Mouse (Mus musculus): ENCODE measurements at regions not wholly inside any gene's neighbourhood (a gene's known extent, or its start where the extent isn't known, plus 50 kb on each side); places are given as distances from the start of the nearest gene placed in this dataset.

- DNase-seq (ENCODE audit: low spot score in 2 of 2) = peak; percentile 62 to 70
Measured at GRCm38 (mm10) chr1:34738386-34739067, 104.3 kb downstream of the Fam168b start.

DNA sequence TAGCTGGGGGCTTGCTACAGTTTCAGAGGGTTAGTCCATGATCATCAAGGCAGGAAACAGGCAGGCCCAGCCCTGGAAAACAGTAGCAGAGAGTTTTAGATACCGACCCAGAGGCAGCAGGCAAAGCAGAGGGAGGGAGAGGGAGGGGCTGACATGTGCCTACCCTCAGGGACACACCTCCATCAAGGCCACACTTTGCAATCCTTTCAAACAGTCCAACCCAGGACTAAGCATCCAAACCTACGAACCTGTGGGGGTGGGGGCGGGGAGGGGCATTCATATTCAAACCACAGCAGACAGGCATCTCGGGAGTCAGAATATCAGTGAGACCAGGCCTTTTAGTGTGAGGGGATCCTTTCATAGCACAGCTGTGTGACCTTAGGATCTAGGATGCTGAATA lies 103.2 kb downstream of the Fam168b start:
- DNase-seq (ENCODE audit: low spot score in 2 of 2) = no peak

DNA sequence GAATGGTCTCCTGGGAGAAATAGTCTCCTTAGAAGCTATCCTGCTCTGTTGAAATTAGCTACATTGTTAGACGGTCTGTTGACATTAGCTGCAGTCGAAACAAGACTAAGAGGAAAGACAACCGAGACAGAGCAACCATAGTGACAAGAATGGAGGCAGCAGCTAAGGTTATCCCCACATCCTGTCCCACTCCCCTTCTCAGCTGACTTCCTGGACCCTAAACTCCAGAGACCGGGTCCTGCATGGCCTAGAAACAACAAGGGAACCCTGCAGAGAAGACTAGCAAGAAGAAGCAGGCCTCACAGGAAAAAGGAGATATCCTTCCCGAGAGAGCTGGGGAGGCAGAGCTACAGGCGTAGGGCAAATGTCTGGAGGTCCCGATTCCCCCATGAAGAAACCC lies 102.0 kb downstream of the Fam168b start:
- DNase-seq (ENCODE audit: low spot score in 2 of 2) = no peak

DNA sequence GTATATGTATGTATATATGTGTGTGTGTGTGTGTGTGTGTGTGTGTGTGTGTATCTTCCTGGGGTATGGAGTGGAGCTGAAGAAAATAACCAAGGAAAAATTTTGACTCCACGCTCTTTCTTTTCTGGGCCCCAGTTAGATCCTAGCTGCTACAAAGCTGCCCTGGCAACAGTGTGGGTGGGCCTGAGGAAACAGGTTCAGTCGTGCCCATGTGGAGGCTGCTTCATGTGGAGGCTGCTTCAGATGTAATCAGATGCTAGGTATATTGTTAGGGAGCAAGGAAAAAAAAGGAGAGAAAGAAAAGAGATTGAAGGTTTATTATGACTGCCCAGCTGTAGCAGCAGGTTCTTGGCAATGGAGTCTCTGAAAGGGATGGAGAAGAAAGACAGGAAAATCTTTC lies 100.6 kb downstream of the Fam168b start:
- DNase-seq (ENCODE audit: low spot score in 2 of 2) = no peak

- no peak for DNase-seq (ENCODE audit: low spot score in 2 of 2)
Measured at GRCm38 (mm10) chr1:34745881-34746280, 97.0 kb downstream of the Fam168b start.

GRCm38 (mm10) chr1:34749161-34750040 lies 93.5 kb downstream of the Fam168b start:
- no peak for DNase-seq (ENCODE audit: low spot score in 2 of 2)

GRCm38 (mm10) chr1:34750061-34751054 lies 92.5 kb downstream of the Fam168b start:
- no peak for DNase-seq (ENCODE audit: low spot score in 2 of 2)

DNA sequence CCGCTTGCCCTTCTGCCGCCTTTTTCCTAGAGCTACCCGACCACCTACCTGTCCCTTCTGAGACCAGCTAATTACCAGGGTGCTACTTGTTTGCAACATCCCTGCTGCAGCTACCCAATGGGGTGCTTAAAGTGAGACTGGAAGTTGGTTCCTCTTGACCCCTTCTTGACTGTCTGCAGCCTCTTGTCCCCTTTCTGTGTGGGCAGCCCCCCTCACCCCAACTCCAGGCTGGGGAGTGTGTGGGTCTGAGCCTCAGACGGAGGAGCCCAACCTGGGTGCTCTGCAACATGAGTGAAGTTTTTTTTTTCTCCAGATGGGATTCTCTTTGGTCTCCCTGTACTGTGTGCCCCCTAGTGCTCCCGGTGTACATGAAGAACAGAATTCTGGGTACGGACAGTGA lies 91.7 kb downstream of the Fam168b start:
- no peak for DNase-seq (ENCODE audit: low spot score in 2 of 2)

DNA sequence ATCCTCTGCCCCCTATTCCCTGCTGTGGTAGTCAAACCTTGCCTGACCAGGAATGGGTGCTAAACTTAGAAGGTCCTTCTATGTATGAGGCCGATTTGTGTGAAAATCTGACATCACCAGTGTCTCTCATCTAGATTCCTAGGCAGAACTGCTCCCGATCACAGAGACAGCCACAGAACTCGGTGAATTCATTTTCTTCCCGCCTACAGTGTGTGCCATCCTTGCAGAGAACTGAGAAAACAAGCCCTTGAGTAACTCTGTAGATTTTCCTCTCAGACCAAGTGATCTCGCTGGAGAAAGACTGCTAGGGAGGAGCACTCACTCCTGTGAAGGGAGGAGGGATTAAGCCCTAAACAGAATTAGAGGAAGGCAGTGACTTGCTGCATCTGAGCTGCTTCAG lies 89.3 kb downstream of the Fam168b start:
- DNase-seq (ENCODE audit: low spot score in 2 of 2) = peak in 1 of 2 experiments; percentile 40

DNA sequence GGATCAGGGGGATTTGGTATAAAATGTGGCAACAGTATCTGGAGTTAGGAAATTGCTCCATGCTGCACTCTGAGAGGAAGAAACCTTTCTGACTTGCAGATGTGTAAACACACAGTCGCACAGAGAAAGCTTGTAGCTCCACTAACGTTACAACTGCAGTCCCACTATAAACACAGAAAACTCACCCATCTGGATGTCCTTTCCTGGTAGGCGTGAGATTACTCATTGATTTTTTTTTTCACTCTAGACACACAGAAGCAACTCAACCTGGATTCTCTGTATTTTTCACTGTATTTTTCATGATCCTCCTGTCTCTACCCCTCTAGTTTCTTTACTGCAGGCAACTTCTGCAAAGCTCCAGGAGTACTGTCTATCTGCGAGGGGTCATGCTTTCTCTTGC lies 82.3 kb downstream of the Fam168b start:
- no peak for DNase-seq (ENCODE audit: low spot score in 2 of 2)

GRCm38 (mm10) chr1:34761436-34761835 lies 81.4 kb downstream of the Fam168b start:
- DNase-seq (ENCODE audit: low spot score in 2 of 2) = no peak

GRCm38 (mm10) chr1:34761870-34762269 lies 81.0 kb downstream of the Fam168b start:
- DNase-seq (ENCODE audit: low spot score in 2 of 2) = no peak

All from right cerebral cortex, postnatal 36 days (tissue).